Mouse (Mus musculus) cerebellum, postnatal 14 days (tissue): ENCODE data around the gene Zbtb18.

Experiments
- DNase-seq, 2 experiments: peaks; one replicate each; pipeline ENCODE4 v3.0.0; 2021; ENCODE audit warnings: mixed read lengths in 2 of 2

Zbtb18 gene

GRCm38 (mm10) chr1:177442196-177442808 is at the start of gene Zbtb18:
Zbtb18 (plus strand) TSS chr1:177442351.
- DNase-seq = peak in 1 of 2 experiments; percentile 93

DNA sequence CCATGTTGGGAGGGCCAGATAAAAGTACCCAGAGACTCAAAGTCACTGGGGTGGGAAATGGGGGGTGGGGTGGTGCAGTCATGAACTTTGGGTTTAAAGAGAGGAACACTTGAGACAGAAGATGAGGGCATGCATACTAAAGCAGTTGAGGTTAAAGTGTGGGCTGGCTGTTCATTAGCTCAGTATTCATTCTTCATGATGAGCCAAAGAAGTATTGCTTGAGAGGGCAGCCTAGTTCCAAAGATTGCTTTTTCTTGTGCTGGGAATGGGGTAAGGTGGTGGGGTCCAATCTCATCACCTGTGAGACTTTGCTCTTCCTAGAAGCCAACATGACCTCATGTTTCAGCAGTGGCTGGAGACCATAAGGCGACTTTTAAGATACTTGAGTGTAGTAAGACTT is 44.7 kb upstream of the Zbtb18 start:
- DNase-seq = no peak

GRCm38 (mm10) chr1:177405170-177405569 is 37.0 kb upstream of the Zbtb18 start:
- no peak for DNase-seq

GRCm38 (mm10) chr1:177408690-177409089 is 33.5 kb upstream of the Zbtb18 start:
- DNase-seq = peak in 1 of 2 experiments; percentile 11

GRCm38 (mm10) chr1:177410769-177411348 is 31.3 kb upstream of the Zbtb18 start:
- no peak for DNase-seq

DNA sequence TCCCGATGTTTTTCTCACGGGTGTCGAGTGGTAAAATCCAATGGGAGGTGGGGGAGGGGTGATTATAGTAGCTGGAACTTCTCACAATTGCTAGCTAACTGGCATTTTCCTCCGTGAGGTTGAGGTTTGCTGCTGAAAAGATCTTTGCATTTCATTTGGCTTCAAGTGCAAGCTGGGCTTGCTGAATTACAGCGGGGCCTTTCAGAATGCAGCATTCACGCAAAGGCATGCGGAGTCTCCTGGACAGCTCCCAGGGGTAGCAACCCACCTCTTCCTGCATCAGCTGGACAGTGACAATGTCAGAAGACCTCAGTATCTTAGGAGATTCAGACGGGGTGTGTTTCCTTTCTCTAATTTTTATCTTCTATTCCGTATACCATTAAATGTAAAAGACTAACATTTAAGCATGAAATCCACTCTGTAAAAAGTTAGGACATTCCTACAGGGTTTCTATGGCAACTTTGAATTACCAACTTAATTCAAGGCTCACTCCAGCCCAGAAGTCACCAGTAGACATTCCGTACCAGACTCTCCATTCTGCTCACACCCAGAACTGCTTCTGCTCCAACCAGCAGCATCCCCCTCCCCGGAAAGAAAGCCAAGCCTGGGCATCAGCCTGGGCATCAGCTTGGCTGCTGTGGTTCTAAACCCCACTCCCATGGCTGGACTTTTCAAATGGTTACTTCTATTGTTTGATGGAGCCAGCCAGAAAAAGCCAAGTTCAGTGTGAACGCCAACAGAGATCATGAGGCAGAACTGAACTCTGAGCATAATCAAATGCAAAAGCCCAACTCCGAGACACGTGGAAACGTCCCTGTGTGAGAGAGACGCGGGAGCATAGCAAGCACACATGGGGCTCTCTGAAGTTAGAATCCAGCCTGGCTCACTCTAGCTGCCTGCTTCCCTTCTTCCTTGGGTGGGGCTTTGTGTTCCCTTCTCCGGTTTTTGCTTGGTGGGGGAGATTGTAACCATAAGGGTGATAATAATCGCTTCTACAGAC is 30.5 kb upstream of the Zbtb18 start:
- DNase-seq = peak; percentile 25 to 34

- no peak for DNase-seq
These were observed 22.8 kb upstream of the Zbtb18 start for GRCm38 (mm10) chr1:177419331-177419730.

DNA sequence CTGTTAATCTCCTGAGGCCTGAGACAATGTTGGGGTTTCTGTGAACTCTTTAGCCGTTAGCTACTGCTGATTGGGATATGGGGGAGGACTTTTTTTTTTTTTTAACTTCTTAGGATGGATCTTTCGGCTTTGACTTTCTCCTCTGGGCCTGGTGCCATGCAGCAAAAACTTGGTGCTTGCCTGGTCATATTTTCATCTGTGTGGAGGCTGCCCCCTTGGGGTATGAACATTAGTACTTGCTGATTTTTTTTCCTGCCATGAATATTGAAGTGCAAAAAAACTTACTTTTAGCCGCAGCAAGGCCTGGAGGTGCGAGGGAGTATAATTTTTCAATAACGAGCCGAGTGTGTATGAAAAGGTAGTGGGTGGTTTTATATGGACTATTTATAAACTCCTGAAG is 22.0 kb upstream of the Zbtb18 start:
- peak in 1 of 2 experiments; percentile 19 for DNase-seq

- no peak for DNase-seq
These were observed 14.3 kb upstream of the Zbtb18 start for GRCm38 (mm10) chr1:177427862-177428261.

GRCm38 (mm10) chr1:177428338-177428737 is 13.8 kb upstream of the Zbtb18 start:
- DNase-seq = no peak

- DNase-seq = no peak
These were observed 13.1 kb upstream of the Zbtb18 start for GRCm38 (mm10) chr1:177429067-177429466.

DNA sequence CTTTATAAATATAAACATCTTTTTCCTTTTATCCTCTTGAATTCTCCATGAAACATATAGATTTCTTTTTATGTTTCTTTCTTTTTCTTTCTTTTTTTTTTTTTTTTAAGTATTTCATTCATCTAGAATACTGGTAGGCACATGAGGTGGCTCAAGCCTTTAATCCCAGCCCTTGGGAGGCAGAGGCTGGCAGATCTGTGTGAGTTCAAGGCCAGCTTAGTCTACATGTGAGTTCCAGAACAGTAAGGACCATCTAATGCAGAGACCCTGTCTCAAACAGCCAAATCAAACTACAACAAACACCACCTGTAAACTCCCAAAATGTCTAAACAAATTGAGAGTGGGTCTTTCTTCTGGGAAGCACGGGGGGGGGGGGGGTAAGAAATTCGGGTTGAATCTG is 1.7 kb upstream of the Zbtb18 start:
- no peak for DNase-seq

- no peak for DNase-seq
These were observed 1.1 kb upstream of the Zbtb18 start for GRCm38 (mm10) chr1:177440981-177441491.

GRCm38 (mm10) chr1:177441492-177442195 is 507 bp upstream of the Zbtb18 start:
- peak; percentile 97 to 98 for DNase-seq

- DNase-seq = peak; percentile 58 to 64
These were observed 921 bp downstream of the Zbtb18 start for GRCm38 (mm10) chr1:177442821-177443723.

DNA sequence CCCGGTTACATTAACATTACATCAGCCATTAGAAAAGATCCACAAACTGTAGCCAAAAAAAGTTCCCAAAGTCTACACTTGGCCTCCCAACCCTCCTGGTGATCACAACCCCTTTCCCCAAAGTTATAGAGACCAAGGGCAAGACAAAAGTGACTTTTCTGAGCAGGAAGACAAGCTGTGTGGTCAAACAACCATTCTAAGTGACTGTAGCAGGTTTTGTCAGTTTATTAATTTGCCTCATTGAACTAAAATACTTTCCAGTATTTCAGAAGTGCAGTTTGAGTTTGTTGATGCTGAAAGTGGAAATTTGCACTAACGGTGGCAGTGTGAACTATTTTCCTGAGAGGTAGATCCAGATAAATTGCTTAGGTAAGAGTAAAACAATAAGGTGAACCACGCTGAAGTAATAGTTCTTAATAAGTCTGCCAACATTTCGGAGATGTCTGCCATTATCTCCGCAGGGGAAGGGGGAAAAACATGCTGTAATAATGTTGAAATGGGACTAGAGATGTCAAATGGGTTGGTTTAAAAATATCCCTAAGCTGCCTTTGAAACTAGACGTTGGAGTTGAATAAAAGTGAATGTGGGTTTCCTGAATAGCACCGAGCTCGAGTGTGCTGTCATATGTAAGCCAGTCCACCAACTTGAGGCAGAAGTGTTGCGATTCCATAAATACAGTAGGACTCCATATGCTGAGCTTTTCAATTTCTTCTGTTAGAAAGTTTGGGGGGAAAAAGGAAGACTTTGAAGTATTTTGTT is 1.8 kb downstream of the Zbtb18 start:
- DNase-seq = no peak

DNA sequence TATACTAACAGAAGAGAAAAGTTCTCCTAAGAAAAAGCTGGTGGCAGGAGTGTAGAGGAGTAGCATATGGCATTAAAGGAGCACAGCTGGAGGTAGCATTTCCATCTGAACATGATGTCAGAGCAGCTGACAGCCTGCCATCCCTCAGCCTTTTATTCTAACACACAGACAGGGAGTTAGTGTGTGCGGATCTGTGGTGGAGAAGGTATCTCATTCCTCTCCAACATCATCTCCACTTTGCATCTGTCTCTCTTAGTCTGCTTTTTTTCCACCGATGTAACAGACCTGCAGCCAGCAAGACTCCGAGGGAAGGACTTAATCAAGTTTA is 2.3 kb downstream of the Zbtb18 start:
- DNase-seq = peak; percentile 86 to 90

GRCm38 (mm10) chr1:177444941-177445340 is 2.8 kb downstream of the Zbtb18 start:
- DNase-seq = no peak

- DNase-seq = peak in 1 of 2 experiments; percentile 57
These were observed 3.4 kb downstream of the Zbtb18 start for GRCm38 (mm10) chr1:177445461-177446130.

GRCm38 (mm10) chr1:177447086-177447485 is 4.9 kb downstream of the Zbtb18 start:
- DNase-seq = peak; percentile 71 to 75
